Mouse (Mus musculus): ENCODE data around the gene Fam198b. TPM values are rescaled to one million over a fixed set of nuclear protein-coding genes. Genes with fewer than 3 reads are reported as not detected.
"Not testable (repeated sequence)": the region's sequence is repeated elsewhere in the genome, so short reads cannot be mapped to it uniquely, and the experiment has no call there.

The Fam198b gene
- polyA plus RNA-seq, 1 experiment from 2014 or later, result 1.7 TPM

DNA sequence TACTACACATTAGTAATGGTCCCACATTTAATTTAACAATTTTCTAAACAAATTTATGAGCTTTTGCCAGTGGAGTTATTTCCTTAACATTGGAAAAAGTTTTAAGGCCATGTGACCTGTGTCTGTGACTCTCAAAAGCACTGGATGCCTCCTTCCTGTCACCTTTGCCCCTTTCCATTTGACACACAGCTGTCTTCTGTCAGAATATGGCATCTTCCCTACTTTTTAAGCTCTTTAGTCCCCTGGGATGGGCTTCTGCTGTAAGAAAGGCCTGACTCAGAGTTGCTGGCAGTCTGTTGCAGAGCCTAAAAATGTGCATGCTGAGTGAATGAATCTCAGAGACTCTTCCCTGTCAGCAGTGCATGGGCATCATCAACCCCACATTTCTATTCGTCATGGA is 63.4 kb downstream of the Fam198b start:
- WGBS, result 63% methylated on average over 1 of the region's 1 CpGs
- Histone ChIP-seq H3K4me3 (no peak overlapping the region), H3K27ac (no peak overlapping the region), H3K9me3 (no peaks in the 10 kb centered on the region), H3K27me3 (ENCODE audit: insufficient read depth, poor library complexity, severe bottlenecking) (no peaks in the 10 kb centered on the region), H3K4me1 (replicated peaks) (no peaks in the 10 kb centered on the region), H3K36me3 (no peaks in the 10 kb centered on the region)
- no peak for DNase-seq (ENCODE audit: low spot score)

- Histone ChIP-seq H3K27ac (no peak overlapping the region), H3K4me1 (replicated peaks) (no peaks in the 10 kb centered on the region), H3K4me3 (no peak overlapping the region), H3K36me3 (no peaks in the 10 kb centered on the region), H3K9me3 (no peaks in the 10 kb centered on the region), H3K27me3 (ENCODE audit: insufficient read depth, poor library complexity, severe bottlenecking) (no peaks in the 10 kb centered on the region)
- WGBS, result 84% methylated on average over 2 of the region's 2 CpGs
- no peak for DNase-seq (ENCODE audit: low spot score)
Observed at GRCm38 (mm10) chr3:79948151-79948550, 63.8 kb downstream of the Fam198b start.

DNA sequence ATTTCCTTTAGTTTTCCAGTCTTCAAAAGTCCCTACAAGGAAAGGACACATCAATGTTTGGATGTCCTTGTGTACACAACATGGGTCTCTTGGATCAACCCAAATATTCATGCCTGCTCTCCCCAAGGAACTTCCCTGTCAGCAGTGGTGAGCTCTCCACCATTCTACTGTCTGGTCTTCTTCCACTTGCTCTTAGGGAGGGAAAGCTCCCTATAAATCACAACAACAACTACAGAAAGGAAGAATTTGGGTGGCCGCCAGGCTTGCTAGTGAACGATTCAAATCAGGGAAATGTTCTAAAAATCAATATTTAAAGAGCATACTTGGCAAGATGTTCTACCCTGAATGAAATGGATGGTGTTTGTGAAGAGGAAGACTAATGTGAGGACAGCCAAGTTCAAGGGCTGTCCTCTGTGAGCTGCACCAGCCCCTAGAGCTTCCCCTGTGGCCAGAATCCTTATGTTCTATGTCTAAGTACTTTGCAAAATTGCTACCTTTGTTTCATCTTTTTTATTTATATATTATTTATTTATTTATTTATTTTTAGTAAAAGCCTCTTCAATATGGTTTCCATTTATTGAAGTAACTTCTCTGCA is 68.9 kb downstream of the Fam198b start:
- Histone ChIP-seq H3K4me3 (no peak overlapping the region), H3K27ac (no peak overlapping the region), H3K36me3 (no peaks in the 10 kb centered on the region), H3K27me3 (ENCODE audit: insufficient read depth, poor library complexity, severe bottlenecking) (no peaks in the 10 kb centered on the region), H3K4me1 (replicated peaks) (peaks cover 7% of the 10 kb centered on the region; the same call in 1 of the 2 replicates), H3K9me3 (no peaks in the 10 kb centered on the region)
- WGBS, result 94% methylated on average over 2 of the region's 2 CpGs
- DNase-seq (ENCODE audit: low spot score), result no peak

GRCm38 (mm10) chr3:79955262-79955661 is 70.9 kb downstream of the Fam198b start:
- Histone ChIP-seq H3K36me3 (no peaks in the 10 kb centered on the region), H3K9me3 (no peaks in the 10 kb centered on the region), H3K4me3 (no peak overlapping the region), H3K27ac (no peak overlapping the region), H3K27me3 (ENCODE audit: insufficient read depth, poor library complexity, severe bottlenecking) (no peaks in the 10 kb centered on the region), H3K4me1 (replicated peaks) (peaks cover 7% of the 10 kb centered on the region; the same call in 1 of the 2 replicates)
- no peak for DNase-seq (ENCODE audit: low spot score)
- 90% methylated on average over 3 of the region's 3 CpGs for WGBS

GRCm38 (mm10) chr3:79956792-79957191 is 72.5 kb downstream of the Fam198b start:
- Histone ChIP-seq H3K27me3 (ENCODE audit: insufficient read depth, poor library complexity, severe bottlenecking) (no peaks in the 10 kb centered on the region), H3K4me3 (no peak overlapping the region), H3K27ac (no peak overlapping the region), H3K4me1 (replicated peaks) (peaks cover 7% of the 10 kb centered on the region; the same call in 1 of the 2 replicates), H3K9me3 (no peaks in the 10 kb centered on the region), H3K36me3 (no peaks in the 10 kb centered on the region)
- DNase-seq (ENCODE audit: low spot score), result no peak

- H3K9me3 ChIP-seq, result no peaks in the 10 kb centered on the region
- H3K36me3 ChIP-seq, result no peaks in the 10 kb centered on the region
- DNase-seq (ENCODE audit: low spot score), result no peak
- H3K4me3 ChIP-seq, result no peak overlapping the region
- H3K27me3 ChIP-seq (ENCODE audit: insufficient read depth, poor library complexity, severe bottlenecking), result no peaks in the 10 kb centered on the region
- H3K4me1 ChIP-seq (replicated peaks), result peaks cover 7% of the 10 kb centered on the region; the same call in 1 of the 2 replicates
- 95% methylated on average over 2 of the region's 2 CpGs for WGBS
- no peak overlapping the region for H3K27ac ChIP-seq
Observed at GRCm38 (mm10) chr3:79957752-79958151, 73.4 kb downstream of the Fam198b start.

GRCm38 (mm10) chr3:79966709-79967108 is 82.4 kb downstream of the Fam198b start:
- DNase-seq (ENCODE audit: low spot score), result no peak
- H3K4me1 ChIP-seq (replicated peaks), result no peaks in the 10 kb centered on the region
- no peaks in the 10 kb centered on the region for H3K9me3 ChIP-seq
- H3K27me3 ChIP-seq (ENCODE audit: insufficient read depth, poor library complexity, severe bottlenecking), result no peaks in the 10 kb centered on the region
- no peak overlapping the region for H3K4me3 ChIP-seq
- H3K36me3 ChIP-seq, result no peaks in the 10 kb centered on the region
- no peak overlapping the region for H3K27ac ChIP-seq
- 93% methylated on average over 4 of the region's 4 CpGs for WGBS

GRCm38 (mm10) chr3:79967346-79967745 is 83.0 kb downstream of the Fam198b start:
- Histone ChIP-seq H3K4me3 (no peak overlapping the region), H3K4me1 (replicated peaks) (no peaks in the 10 kb centered on the region), H3K27ac (no peak overlapping the region), H3K27me3 (ENCODE audit: insufficient read depth, poor library complexity, severe bottlenecking) (no peaks in the 10 kb centered on the region), H3K9me3 (no peaks in the 10 kb centered on the region), H3K36me3 (no peaks in the 10 kb centered on the region)
- WGBS, result 57% methylated on average over 1 of the region's 1 CpGs
- DNase-seq (ENCODE audit: low spot score), result no peak

DNA sequence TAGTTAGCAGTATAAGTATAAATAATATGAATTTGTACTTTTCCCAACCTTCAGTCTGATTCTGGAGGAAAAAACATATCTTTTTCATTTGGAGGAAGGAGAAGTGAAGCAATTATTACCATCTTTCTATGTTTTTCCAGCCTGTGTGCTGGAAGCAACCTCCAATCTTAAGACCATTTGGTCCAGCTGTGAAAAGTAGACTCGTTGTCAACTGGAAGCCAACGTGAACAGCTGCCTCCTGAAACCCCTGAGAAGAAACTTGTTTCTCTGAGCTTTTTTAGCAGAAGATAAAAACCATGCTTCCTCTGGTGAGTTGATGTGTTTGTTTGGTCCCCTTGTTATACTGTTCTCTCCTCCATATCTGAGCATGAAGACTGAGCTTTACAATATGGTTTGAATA is 84.1 kb downstream of the Fam198b start:
- Histone ChIP-seq H3K27me3 (ENCODE audit: insufficient read depth, poor library complexity, severe bottlenecking) (no peaks in the 10 kb centered on the region), H3K36me3 (no peaks in the 10 kb centered on the region), H3K4me1 (replicated peaks) (no peaks in the 10 kb centered on the region), H3K27ac (no peak overlapping the region), H3K4me3 (no peak overlapping the region), H3K9me3 (no peaks in the 10 kb centered on the region)
- DNase-seq (ENCODE audit: low spot score), result no peak
- 81% methylated on average over 2 of the region's 2 CpGs for WGBS

DNA sequence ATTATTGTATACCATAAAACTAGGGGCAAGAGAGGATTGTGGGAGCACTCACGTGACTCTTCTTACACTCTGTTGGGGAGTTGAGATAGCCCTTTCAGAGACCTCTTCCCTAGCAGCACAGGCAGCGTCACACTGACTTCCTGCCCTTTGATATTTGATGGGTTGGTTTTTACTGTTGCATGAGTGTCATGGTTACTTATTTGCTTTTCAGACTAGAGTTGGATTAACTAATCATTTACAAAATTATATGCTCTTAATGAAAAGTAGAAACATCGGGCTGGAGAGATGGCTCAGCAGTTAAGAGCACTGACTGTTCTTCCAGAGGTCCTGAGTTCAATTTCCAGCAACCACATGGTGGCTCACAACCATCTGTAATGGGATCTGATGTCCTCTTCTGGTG is 85.2 kb downstream of the Fam198b start:
- H3K27me3 ChIP-seq (ENCODE audit: insufficient read depth, poor library complexity, severe bottlenecking); H3K36me3 ChIP-seq; H3K4me3 ChIP-seq; DNase-seq (ENCODE audit: low spot score); H3K9me3 ChIP-seq; H3K4me1 ChIP-seq (replicated peaks); H3K27ac ChIP-seq: not testable (repeated sequence)
- WGBS, result 82% methylated on average over 3 of the region's 3 CpGs

GRCm38 (mm10) chr3:79970070-79970469 is 85.7 kb downstream of the Fam198b start:
- Histone ChIP-seq H3K4me3 (no peak overlapping the region), H3K9me3 (no peaks in the 10 kb centered on the region), H3K4me1 (replicated peaks) (peaks cover 5% of the 10 kb centered on the region), H3K27me3 (ENCODE audit: insufficient read depth, poor library complexity, severe bottlenecking) (no peaks in the 10 kb centered on the region), H3K36me3 (no peaks in the 10 kb centered on the region), H3K27ac (no peak overlapping the region)
- 88% methylated on average over 2 of the region's 2 CpGs for WGBS
- no peak for DNase-seq (ENCODE audit: low spot score)

DNA sequence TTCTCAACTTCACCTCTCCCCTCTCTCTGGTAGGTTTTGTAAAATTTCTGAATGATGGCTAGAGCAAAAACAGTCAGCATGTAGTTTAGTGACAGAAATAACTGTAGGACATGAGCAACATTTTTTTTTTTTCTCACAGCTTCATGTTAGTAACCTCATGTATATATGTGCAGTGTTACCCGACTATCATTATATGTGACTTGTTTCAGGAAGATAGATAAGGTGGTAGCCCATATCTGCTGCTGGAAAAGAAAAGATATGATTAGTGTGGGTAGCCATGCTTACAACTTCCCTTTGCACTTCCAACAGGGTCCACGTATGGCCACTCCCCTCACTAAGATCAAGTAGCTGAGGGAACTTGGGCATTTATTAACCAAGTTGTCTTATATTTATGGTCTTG is 86.2 kb downstream of the Fam198b start:
- Histone ChIP-seq H3K36me3 (no peaks in the 10 kb centered on the region), H3K4me3 (no peak overlapping the region), H3K27me3 (ENCODE audit: insufficient read depth, poor library complexity, severe bottlenecking) (no peaks in the 10 kb centered on the region), H3K4me1 (replicated peaks) (peaks cover 8% of the 10 kb centered on the region), H3K9me3 (no peaks in the 10 kb centered on the region), H3K27ac (no peak overlapping the region)
- no peak for DNase-seq (ENCODE audit: low spot score)
- WGBS, result 89% methylated on average over 2 of the region's 2 CpGs

DNA sequence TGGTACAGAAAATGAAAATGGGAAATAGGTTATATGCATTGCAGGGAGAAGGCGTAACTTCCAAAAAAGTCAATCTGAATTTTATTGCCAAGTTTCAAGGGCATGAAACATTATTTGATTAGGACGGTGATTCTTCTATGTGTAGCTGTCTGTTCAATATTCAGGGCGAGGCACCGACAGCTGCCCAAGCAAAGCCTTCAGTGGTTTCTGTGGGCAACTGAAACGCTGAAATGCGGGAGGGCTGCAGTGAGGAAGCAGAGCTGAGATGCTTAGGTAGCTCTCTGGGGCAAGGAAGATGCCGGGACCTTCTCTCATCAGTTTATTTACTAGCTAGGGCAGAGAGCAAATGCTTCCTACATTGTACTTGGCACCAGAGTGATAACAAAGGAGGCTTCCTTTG is 87.2 kb downstream of the Fam198b start:
- no peak overlapping the region for H3K27ac ChIP-seq
- no peaks in the 10 kb centered on the region for H3K36me3 ChIP-seq
- no peak overlapping the region for H3K4me3 ChIP-seq
- WGBS, result 79% methylated on average over 7 of the region's 7 CpGs
- no peaks in the 10 kb centered on the region for H3K9me3 ChIP-seq
- H3K27me3 ChIP-seq (ENCODE audit: insufficient read depth, poor library complexity, severe bottlenecking), result no peaks in the 10 kb centered on the region
- no peak for DNase-seq (ENCODE audit: low spot score)
- peaks cover 12% of the 10 kb centered on the region for H3K4me1 ChIP-seq (replicated peaks)

DNA sequence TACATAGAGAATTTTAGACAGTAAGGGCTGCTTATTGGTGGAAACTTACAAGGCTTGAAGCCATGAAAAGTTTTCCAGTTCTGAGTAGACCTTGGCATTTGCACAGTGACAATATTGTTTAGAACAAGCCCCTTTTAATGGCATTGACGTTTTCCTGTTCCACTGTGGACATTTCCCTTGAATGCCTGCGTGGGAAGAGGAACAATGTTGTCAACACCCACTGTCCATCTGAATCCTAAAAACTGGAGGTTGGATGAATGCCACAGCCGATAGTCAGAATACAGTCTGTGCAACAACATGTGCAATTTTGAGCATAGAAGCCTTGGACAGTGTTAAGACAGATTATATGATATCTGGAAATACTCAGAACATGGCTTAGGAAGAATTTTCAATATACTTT is 92.5 kb downstream of the Fam198b start:
- Histone ChIP-seq H3K27me3 (ENCODE audit: insufficient read depth, poor library complexity, severe bottlenecking) (no peaks in the 10 kb centered on the region), H3K27ac (no peak overlapping the region), H3K9me3 (no peaks in the 10 kb centered on the region), H3K4me3 (no peak overlapping the region), H3K4me1 (replicated peaks) (peaks cover 17% of the 10 kb centered on the region), H3K36me3 (no peaks in the 10 kb centered on the region)
- DNase-seq (ENCODE audit: low spot score), result no peak
- WGBS, result 72% methylated on average over 3 of the region's 3 CpGs

All from hindbrain, embryonic 10.5 days (tissue).